Mouse (Mus musculus): ENCODE results near the gene Lat. TPM values are rescaled to one million over a fixed set of nuclear protein-coding genes. Genes with fewer than 3 reads are reported as not detected.
A peak's percentile ranks its signal among the peaks of the same experiment; 100 is the strongest.
"Not testable (repeated sequence)": the region's sequence is repeated elsewhere in the genome, so short reads cannot be mapped to it uniquely, and the experiment has no call there.

Lat gene
- total and polyA plus RNA-seq, 3 experiments = 0.34 to 4.4 (median 1.8) TPM

GRCm38 (mm10) chr7:126411061-126411460, 41.7 kb upstream of the Lat start:
- no peaks in the 10 kb centered on the region for H3K36me3 ChIP-seq (ENCODE audit: control insufficient read depth, insufficient read depth, low read length)
- no peak overlapping the region for H3K9ac ChIP-seq (ENCODE audit: low read depth, low read length)
- no peak overlapping the region for H3K4me3 ChIP-seq
- intact Hi-C loops (cut with DNase I) = no loop called here
- no peak overlapping the region for H3K27ac ChIP-seq
- no peaks in the 10 kb centered on the region for H3K4me1 ChIP-seq (ENCODE audit: control insufficient read depth, insufficient read depth, low read length)
- no peaks in the 10 kb centered on the region for H3K27me3 ChIP-seq (ENCODE audit: control insufficient read depth, insufficient read depth, low read length)
- no peak for DNase-seq
- H3K79me2 ChIP-seq (replicated peaks; ENCODE audit: control insufficient read depth, insufficient read depth, low read length) = no peaks in the 10 kb centered on the region
- TF ChIP-seq POLR2A (IDR thresholded peaks at IDR 0.05; ENCODE audit: insufficient read depth, low read depth, low read length) = no peak
- TF ChIP-seq EP300 (IDR thresholded peaks at IDR 0.05; ENCODE audit: insufficient read depth, low read depth, low read length) = no peak
- TF ChIP-seq CTCF (IDR thresholded peaks at IDR 0.05) = no peak
- 83% methylated on average over 4 of the region's 4 CpGs for WGBS

DNA sequence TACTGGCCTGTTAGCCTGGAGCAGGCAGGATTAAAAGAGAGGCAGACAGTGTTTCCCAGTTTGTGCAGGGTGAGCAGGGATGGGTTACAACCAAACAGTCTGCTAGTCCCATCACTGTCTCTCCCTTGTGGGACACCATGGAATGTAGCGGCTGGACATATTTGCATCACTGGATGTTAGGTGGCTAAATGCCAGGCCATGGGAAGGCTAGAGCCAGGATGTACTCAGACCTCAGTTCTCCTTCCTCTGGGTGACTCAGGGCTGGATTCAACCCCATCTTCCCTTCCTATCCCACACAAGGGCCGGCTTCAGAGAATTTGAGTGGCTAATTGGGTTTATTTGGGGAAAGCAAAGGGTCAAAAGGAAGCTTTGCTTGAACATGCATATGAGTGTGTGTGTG, 39.3 kb upstream of the Lat start:
- intact Hi-C loops (cut with DNase I) = no loop called here
- TF ChIP-seq POLR2A (IDR thresholded peaks at IDR 0.05; ENCODE audit: insufficient read depth, low read depth, low read length) (no peak), EP300 (IDR thresholded peaks at IDR 0.05; ENCODE audit: insufficient read depth, low read depth, low read length) (no peak), CTCF (IDR thresholded peaks at IDR 0.05) (no peak)

GRCm38 (mm10) chr7:126402518-126402917, 33.1 kb upstream of the Lat start:
- intact Hi-C loops (cut with DNase I) = loop anchor here (5.0 kb wide), 1 partner anchor 235 kb away; no protein-coding TSS in a partner anchor
- 74% methylated on average over 8 of the region's 8 CpGs for WGBS
- DNase-seq = not testable (repeated sequence)

More for the DNA sequence above, 39.3 kb upstream of the Lat start:
- Histone ChIP-seq H3K4me1 (ENCODE audit: control insufficient read depth, insufficient read depth, low read length) (no peaks in the 10 kb centered on the region), H3K79me2 (replicated peaks; ENCODE audit: control insufficient read depth, insufficient read depth, low read length) (no peaks in the 10 kb centered on the region), H3K27ac (no peak overlapping the region), H3K9ac (ENCODE audit: low read depth, low read length) (no peak overlapping the region), H3K4me3 (no peak overlapping the region), H3K27me3 (ENCODE audit: control insufficient read depth, insufficient read depth, low read length) (no peaks in the 10 kb centered on the region), H3K36me3 (ENCODE audit: control insufficient read depth, insufficient read depth, low read length) (no peaks in the 10 kb centered on the region)
- 33% methylated on average over 2 of the region's 2 CpGs for WGBS
- DNase-seq = no peak

GRCm38 (mm10) chr7:126399548-126399947, 30.2 kb upstream of the Lat start:
- H3K79me2 ChIP-seq (replicated peaks; ENCODE audit: control insufficient read depth, insufficient read depth, low read length) = no peaks in the 10 kb centered on the region
- WGBS = 4% methylated on average over 5 of the region's 5 CpGs

More at GRCm38 (mm10) chr7:126402518-126402917, 33.1 kb upstream of the Lat start:
- not testable (repeated sequence) for H3K27ac ChIP-seq; H3K4me1 ChIP-seq (ENCODE audit: control insufficient read depth, insufficient read depth, low read length); H3K79me2 ChIP-seq (replicated peaks; ENCODE audit: control insufficient read depth, insufficient read depth, low read length); H3K27me3 ChIP-seq (ENCODE audit: control insufficient read depth, insufficient read depth, low read length); H3K36me3 ChIP-seq (ENCODE audit: control insufficient read depth, insufficient read depth, low read length); H3K4me3 ChIP-seq; H3K9ac ChIP-seq (ENCODE audit: low read depth, low read length)

DNA sequence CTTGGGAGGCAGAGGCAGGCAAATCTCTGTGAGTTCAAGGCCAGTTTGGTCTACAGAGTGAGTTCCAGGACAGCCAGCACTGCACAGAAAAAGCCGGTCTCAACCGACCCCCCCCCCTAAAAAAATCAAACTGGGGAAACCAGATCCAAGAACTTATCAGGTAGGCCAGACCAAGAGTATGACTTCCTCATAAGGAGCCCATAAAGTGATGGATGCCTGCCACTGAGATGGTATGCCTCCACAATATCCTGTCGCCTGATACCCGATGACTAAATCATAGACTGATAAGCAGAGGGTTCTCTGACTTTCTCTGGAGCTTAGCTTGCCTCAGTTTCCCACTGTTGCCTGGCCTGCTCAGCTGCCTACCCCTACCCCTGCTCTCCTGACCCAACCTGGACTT, 28.5 kb upstream of the Lat start:
- DNase-seq = no peak
- intact Hi-C loops (cut with DNase I) = loop anchor here (2.0 to 10.0 kb wide), 5 partner anchors 31 to 297 kb away; partner anchors contain the start of genes Bola2, Rabep2 and Slx1b
- no peak for TF ChIP-seq POLR2A (IDR thresholded peaks at IDR 0.05; ENCODE audit: insufficient read depth, low read depth, low read length)
- no peak for TF ChIP-seq CTCF (IDR thresholded peaks at IDR 0.05)
- TF ChIP-seq EP300 (IDR thresholded peaks at IDR 0.05; ENCODE audit: insufficient read depth, low read depth, low read length) = no peak
- 87% methylated on average over 4 of the region's 4 CpGs for WGBS
- Histone ChIP-seq H3K4me1 (ENCODE audit: control insufficient read depth, insufficient read depth, low read length) (peaks cover 4% of the 10 kb centered on the region), H3K27me3 (ENCODE audit: control insufficient read depth, insufficient read depth, low read length) (no peaks in the 10 kb centered on the region), H3K79me2 (replicated peaks; ENCODE audit: control insufficient read depth, insufficient read depth, low read length) (no peaks in the 10 kb centered on the region), H3K36me3 (ENCODE audit: control insufficient read depth, insufficient read depth, low read length) (no peaks in the 10 kb centered on the region), H3K9ac (ENCODE audit: low read depth, low read length) (no peak overlapping the region), H3K4me3 (no peak overlapping the region), H3K27ac (no peak overlapping the region)

More at GRCm38 (mm10) chr7:126399548-126399947, 30.2 kb upstream of the Lat start:
- no peaks in the 10 kb centered on the region for H3K27me3 ChIP-seq (ENCODE audit: control insufficient read depth, insufficient read depth, low read length)
- H3K9ac ChIP-seq (ENCODE audit: low read depth, low read length) = no peak overlapping the region
- H3K4me3 ChIP-seq = no peak overlapping the region
- no peak overlapping the region for H3K27ac ChIP-seq
- H3K4me1 ChIP-seq (ENCODE audit: control insufficient read depth, insufficient read depth, low read length) = peaks cover 4% of the 10 kb centered on the region
- H3K36me3 ChIP-seq (ENCODE audit: control insufficient read depth, insufficient read depth, low read length) = no peaks in the 10 kb centered on the region
- TF ChIP-seq CTCF (IDR thresholded peaks at IDR 0.05) = peak; percentile 93
- peak; percentile 50; the same call in 1 of the 2 replicates for TF ChIP-seq EP300 (IDR thresholded peaks at IDR 0.05; ENCODE audit: insufficient read depth, low read depth, low read length)
- no peak for TF ChIP-seq POLR2A (IDR thresholded peaks at IDR 0.05; ENCODE audit: insufficient read depth, low read depth, low read length)
- intact Hi-C loops (cut with DNase I) = loop anchor here (1.0 to 10.0 kb wide), 6 partner anchors 29 to 295 kb away; partner anchors contain the start of genes Bola2, Rabep2 and Slx1b
- DNase-seq = peak; percentile 79 to 85

- Histone ChIP-seq H3K36me3 (ENCODE audit: control insufficient read depth, insufficient read depth, low read length) (no peaks in the 10 kb centered on the region), H3K27ac (peak overlapping the region; percentile 21; the same call in 1 of the 2 replicates), H3K4me1 (ENCODE audit: control insufficient read depth, insufficient read depth, low read length) (peaks cover 4% of the 10 kb centered on the region), H3K4me3 (no peak overlapping the region), H3K9ac (ENCODE audit: low read depth, low read length) (no peak overlapping the region), H3K27me3 (ENCODE audit: control insufficient read depth, insufficient read depth, low read length) (no peaks in the 10 kb centered on the region), H3K79me2 (replicated peaks; ENCODE audit: control insufficient read depth, insufficient read depth, low read length) (no peaks in the 10 kb centered on the region)
- intact Hi-C loops (cut with DNase I) = loop anchor here (5.0 to 10.0 kb wide), 3 partner anchors 70 to 298 kb away; partner anchors contain the start of genes Bola2 and Slx1b
- WGBS = 37% methylated on average over 6 of the region's 6 CpGs
- no peak for DNase-seq
- no peak for TF ChIP-seq POLR2A (IDR thresholded peaks at IDR 0.05; ENCODE audit: insufficient read depth, low read depth, low read length)
- no peak for TF ChIP-seq EP300 (IDR thresholded peaks at IDR 0.05; ENCODE audit: insufficient read depth, low read depth, low read length)
- TF ChIP-seq CTCF (IDR thresholded peaks at IDR 0.05) = no peak
Observed at GRCm38 (mm10) chr7:126397221-126397620, 27.9 kb upstream of the Lat start.
